ENCODE assay signal across 23 mouse cellular contexts in the genomic region with DNA sequence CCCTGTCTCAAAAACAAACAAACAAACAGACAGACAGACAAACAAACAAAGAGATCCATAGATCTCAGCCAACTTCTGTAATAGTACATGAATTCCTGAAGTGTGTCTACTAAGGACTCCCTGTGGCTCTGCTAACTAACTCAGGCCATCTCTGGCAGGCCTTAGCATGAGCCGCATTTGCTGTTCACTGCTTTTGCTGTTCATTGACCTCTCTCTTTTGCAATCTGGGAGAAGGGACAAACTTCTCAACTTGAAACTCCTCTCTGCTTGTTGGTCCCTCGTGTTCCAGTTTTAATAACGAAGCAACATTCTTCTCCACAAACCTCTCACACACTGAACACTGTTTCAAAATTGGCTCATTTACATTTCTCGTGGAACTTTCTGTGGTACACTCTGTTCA. TPM values are rescaled to one million over a fixed set of nuclear protein-coding genes. Genes with fewer than 3 reads are reported as not detected.
DNase-seq lines count a peak whose midpoint lies in the region; ATAC-seq lines count a peak whose summit lies in the region.
"Had no signal": no experiment of that assay in that cellular context is flagged by ENCODE, and none has a peak within 500 bp of the region (broad histone marks: within the 10 kb centered on the region; RNA-seq: fewer than 3 reads in every experiment).

No protein-coding gene starts in this region.

- no peak overlapping the region for H3K4me3 ChIP-seq in hindbrain, embryonic 10.5 days
- no peak overlapping the region for H3K4me3 ChIP-seq in hindbrain, embryonic 12.5 days
- no peak overlapping the region for H3K4me3 ChIP-seq in midbrain, embryonic 10.5 days
- no peak overlapping the region for H3K4me3 ChIP-seq in midbrain, embryonic 13.5 days (replicated peaks)
- H3K4me3 ChIP-seq: embryonic facial prominence, embryonic 12.5 days; embryonic facial prominence, embryonic 15.5 days; gastrocnemius, adult 2 months; heart, embryonic 13.5 days; hindbrain, embryonic 15.5 days had no signal

- no peak overlapping the region for H3K4me2 ChIP-seq in hindbrain, embryonic 12.5 days (replicated peaks)
- no peak overlapping the region for H3K4me2 ChIP-seq in midbrain, embryonic 13.5 days (replicated peaks)
- H3K4me2 ChIP-seq: embryonic facial prominence, embryonic 12.5 days; embryonic facial prominence, embryonic 15.5 days; heart, embryonic 13.5 days; hindbrain, embryonic 15.5 days had no signal

- no peak overlapping the region for H3K9ac ChIP-seq in hindbrain, embryonic 12.5 days
- H3K9ac ChIP-seq in midbrain, embryonic 13.5 days (replicated peaks): no peak overlapping the region
- H3K9ac ChIP-seq: embryonic facial prominence, embryonic 12.5 days; embryonic facial prominence, embryonic 15.5 days; forebrain, postnatal 0 days; heart, embryonic 13.5 days; hindbrain, embryonic 15.5 days had no signal

- no peaks in the 10 kb centered on the region for H3K9me3 ChIP-seq in hindbrain, embryonic 10.5 days
- H3K9me3 ChIP-seq in hindbrain, embryonic 12.5 days (replicated peaks): no peaks in the 10 kb centered on the region
- no peaks in the 10 kb centered on the region for H3K9me3 ChIP-seq in midbrain, embryonic 10.5 days (replicated peaks)
- H3K9me3 ChIP-seq in midbrain, embryonic 13.5 days: no peaks in the 10 kb centered on the region
- H3K9me3 ChIP-seq: embryonic facial prominence, embryonic 12.5 days; embryonic facial prominence, embryonic 15.5 days; heart, embryonic 13.5 days; hindbrain, embryonic 15.5 days had no signal

- WGBS in hindbrain, embryonic 10.5 days: 93% methylated on average over 4 of the region's 4 CpGs
- WGBS in hindbrain, embryonic 12.5 days: 79% methylated on average over 4 of the region's 4 CpGs
- 89% methylated on average over 4 of the region's 4 CpGs for WGBS in midbrain, embryonic 10.5 days
- WGBS in midbrain, embryonic 13.5 days: 72% methylated on average over 4 of the region's 4 CpGs

- peak overlapping the region; percentile 63 for H3K27ac ChIP-seq in hindbrain, embryonic 10.5 days
- no peak overlapping the region for H3K27ac ChIP-seq in hindbrain, embryonic 12.5 days
- H3K27ac ChIP-seq in midbrain, embryonic 10.5 days (replicated peaks): peak overlapping the region; percentile 71; the same call in 1 of the 2 replicates
- H3K27ac ChIP-seq in midbrain, embryonic 13.5 days: no peak overlapping the region
- H3K27ac ChIP-seq: embryonic facial prominence, embryonic 12.5 days; embryonic facial prominence, embryonic 15.5 days; gastrocnemius, adult 2 months; heart, embryonic 13.5 days; hindbrain, embryonic 15.5 days had no signal

- H3K36me3 ChIP-seq in hindbrain, embryonic 10.5 days: no peaks in the 10 kb centered on the region
- no peaks in the 10 kb centered on the region for H3K36me3 ChIP-seq in hindbrain, embryonic 12.5 days
- H3K36me3 ChIP-seq in midbrain, embryonic 10.5 days: no peaks in the 10 kb centered on the region
- H3K36me3 ChIP-seq in midbrain, embryonic 13.5 days: no peaks in the 10 kb centered on the region
- H3K36me3 ChIP-seq: embryonic facial prominence, embryonic 12.5 days; embryonic facial prominence, embryonic 15.5 days; heart, embryonic 13.5 days; hindbrain, embryonic 15.5 days had no signal

- H3K27me3 ChIP-seq in hindbrain, embryonic 10.5 days (ENCODE audit: insufficient read depth, poor library complexity, severe bottlenecking): no peaks in the 10 kb centered on the region
- no peaks in the 10 kb centered on the region for H3K27me3 ChIP-seq in hindbrain, embryonic 12.5 days
- H3K27me3 ChIP-seq in midbrain, embryonic 10.5 days (ENCODE audit: low read depth, poor library complexity, severe bottlenecking): no peaks in the 10 kb centered on the region
- no peaks in the 10 kb centered on the region for H3K27me3 ChIP-seq in midbrain, embryonic 13.5 days
- H3K27me3 ChIP-seq: embryonic facial prominence, embryonic 12.5 days; embryonic facial prominence, embryonic 15.5 days; heart, embryonic 13.5 days; hindbrain, embryonic 15.5 days had no signal

- DNase-seq in hindbrain, embryonic 10.5 days (ENCODE audit: low spot score): no peak
- DNase-seq in midbrain, embryonic 10.5 days (ENCODE audit: low spot score): no peak
- DNase-seq in adipocyte (ENCODE audit: low spot score): peak; percentile 72
- no peak for DNase-seq in right cerebral cortex, postnatal 14 days
- DNase-seq: adrenal gland, adult 8-10 months; adrenal gland, postnatal 25 days; cerebellum, adult 11-12 months; cerebellum, adult 8-10 months; cerebellum, postnatal 10 days; cerebellum, postnatal 36 days; forebrain, postnatal 0 days; gastrocnemius, adult 2 months; gastrocnemius, postnatal 14 days; heart, adult 18-20 months; heart, postnatal 14 days; heart, postnatal 4 days had no signal

- H3K4me1 ChIP-seq in hindbrain, embryonic 10.5 days (replicated peaks): peaks cover 13% of the 10 kb centered on the region
- peaks cover 6% of the 10 kb centered on the region for H3K4me1 ChIP-seq in hindbrain, embryonic 12.5 days
- peaks cover 10% of the 10 kb centered on the region for H3K4me1 ChIP-seq in midbrain, embryonic 10.5 days
- peaks cover 10% of the 10 kb centered on the region; the same call in 1 of the 2 replicates for H3K4me1 ChIP-seq in midbrain, embryonic 13.5 days (replicated peaks)

- ATAC-seq in hindbrain, embryonic 12.5 days (ENCODE audit: low FRiP score): no peak
- no peak; the same call in 1 of the 2 replicates for ATAC-seq in midbrain, embryonic 13.5 days
- ATAC-seq: CD4-positive, CD25-positive, alpha-beta regulatory T cell, adult 4 months; forebrain, postnatal 0 days had no signal

RNA-seq across cellular contexts. Expression of gene Cnksr3, which starts 52.7 kb away (rescaled TPM):
- polyA plus RNA-seq in hindbrain, embryonic 10.5 days (2016; fragmentation: Nextera tagmentation; extraction: Ambion mirVana): 7.3 and 10.5 TPM in 2 replicates
- polyA plus RNA-seq in hindbrain, embryonic 12.5 days (2016; fragmentation: Nextera tagmentation; extraction: Ambion mirVana): 7.3 and 7.7 TPM in 2 replicates
- polyA plus RNA-seq in midbrain, embryonic 10.5 days (2016; fragmentation: Nextera tagmentation; extraction: Ambion mirVana): 8.7 and 9.1 TPM in 2 replicates
- 3.1 and 3.3 TPM in 2 replicates for polyA plus RNA-seq in midbrain, embryonic 13.5 days (2015; fragmentation: Nextera tagmentation; extraction: Ambion mirVana)

Comparison
In these comparisons a context has a peak if more than half of its experiments do, and no peak if none do; other contexts are left out.
1. H3K27ac ChIP-seq: peak in hindbrain, embryonic 10.5 days (single experiment) and midbrain, embryonic 10.5 days (single experiment); none in hindbrain, embryonic 12.5 days (single experiment) and midbrain, embryonic 13.5 days (single experiment).